Mouse (Mus musculus): ENCODE results near the gene Polm.
"Not testable (repeated sequence)": the region's sequence is repeated elsewhere in the genome, so short reads cannot be mapped to it uniquely, and the experiment has no call there.

Polm gene

GRCm38 (mm10) chr11:5855481-5855880 lies 17.7 kb upstream of the Polm start:
- no peak for DNase-seq

- no peak for DNase-seq
These were observed 14.5 kb upstream of the Polm start for GRCm38 (mm10) chr11:5852314-5852713.

- DNase-seq, result no peak
These were observed 13.4 kb upstream of the Polm start for GRCm38 (mm10) chr11:5851021-5851736.

- no peak for DNase-seq
These were observed 12.6 kb upstream of the Polm start for GRCm38 (mm10) chr11:5850452-5850851.

GRCm38 (mm10) chr11:5849316-5849715 lies 11.5 kb upstream of the Polm start:
- DNase-seq, result no peak

GRCm38 (mm10) chr11:5848741-5849140 lies 10.9 kb upstream of the Polm start:
- DNase-seq, result no peak

GRCm38 (mm10) chr11:5846639-5847345 lies 9.0 kb upstream of the Polm start:
- DNase-seq, result no peak

GRCm38 (mm10) chr11:5843131-5843530 lies 5.3 kb upstream of the Polm start:
- no peak for DNase-seq

- no peak for DNase-seq
These were observed 3.9 kb upstream of the Polm start for GRCm38 (mm10) chr11:5841751-5842150.

- DNase-seq, result no peak
These were observed 2.5 kb upstream of the Polm start for GRCm38 (mm10) chr11:5840346-5840745.

GRCm38 (mm10) chr11:5836126-5836525 lies 1.7 kb downstream of the Polm start:
- peak; percentile 36 for DNase-seq

- no peak for DNase-seq
These were observed 2.8 kb downstream of the Polm start for GRCm38 (mm10) chr11:5835057-5835456.

- DNase-seq, result no peak
These were observed 3.3 kb downstream of the Polm start for GRCm38 (mm10) chr11:5834506-5834905.

GRCm38 (mm10) chr11:5829327-5829726 lies 8.5 kb downstream of the Polm start:
- DNase-seq, result no peak

- no peak for DNase-seq
These were observed 9.2 kb downstream of the Polm start for GRCm38 (mm10) chr11:5828509-5829191.

GRCm38 (mm10) chr11:5827931-5828330 lies 9.9 kb downstream of the Polm start:
- DNase-seq, result no peak

GRCm38 (mm10) chr11:5825432-5825831 lies 12.4 kb downstream of the Polm start:
- DNase-seq, result no peak

- DNase-seq, result no peak
These were observed 18.6 kb downstream of the Polm start for GRCm38 (mm10) chr11:5819223-5819622.

GRCm38 (mm10) chr11:5813381-5813780 lies 24.4 kb downstream of the Polm start:
- DNase-seq, result no peak

- DNase-seq, result not testable (repeated sequence)
These were observed 28.3 kb downstream of the Polm start for GRCm38 (mm10) chr11:5809487-5809886.

- no peak for DNase-seq
These were observed 29.9 kb downstream of the Polm start for GRCm38 (mm10) chr11:5807956-5808355.

GRCm38 (mm10) chr11:5805711-5806110 lies 32.1 kb downstream of the Polm start:
- DNase-seq, result no peak

GRCm38 (mm10) chr11:5804174-5804573 lies 33.6 kb downstream of the Polm start:
- DNase-seq, result no peak

GRCm38 (mm10) chr11:5803551-5803981 lies 34.2 kb downstream of the Polm start, which contains the start of gene Pgam2:
TSS of gene Pgam2 (minus strand) at chr11:5803733.
- DNase-seq, result no peak

All from cerebellum, adult 11 months (tissue).